Mouse (Mus musculus) T-helper 17 cell (primary cell): Measurements from ENCODE around the gene Qars.

Source experiments
- in situ Hi-C, 2 experiments: fragments of 300-600 bp; cut with MboI, MseI; formaldehyde crosslinking; loops; 1 replicate in 1 of 2; 2 replicates in 1 of 2; pipeline ENCODE4 v1.15.1; 2025; ENCODE audit warnings: high pct_unique_total_duplicates in 2 of 2

The Qars gene

GRCm38 (mm10) chr9:108486973-108487530 is 20.5 kb upstream of the Qars start:
- in situ Hi-C loops = no loop called here

- in situ Hi-C loops = no loop called here
Measured at GRCm38 (mm10) chr9:108488403-108488802, 19.1 kb upstream of the Qars start.

- in situ Hi-C loops = no loop called here
Measured at GRCm38 (mm10) chr9:108489215-108489614, 18.3 kb upstream of the Qars start.

- in situ Hi-C loops = no loop called here
Measured at GRCm38 (mm10) chr9:108489702-108490558, 17.6 kb upstream of the Qars start.

- in situ Hi-C loops = no loop called here
Measured at GRCm38 (mm10) chr9:108490559-108491285, 16.8 kb upstream of the Qars start, which contains the start of gene Usp19. Usp19 (plus strand) TSS chr9:108490602.

- in situ Hi-C loops = no loop called here
Measured at GRCm38 (mm10) chr9:108491286-108491580, 16.3 kb upstream of the Qars start.

GRCm38 (mm10) chr9:108492043-108492750 is 15.3 kb upstream of the Qars start:
- in situ Hi-C loops = no loop called here

GRCm38 (mm10) chr9:108493246-108493645 is 14.3 kb upstream of the Qars start:
- in situ Hi-C loops = no loop called here

- in situ Hi-C loops = no loop called here
Measured at GRCm38 (mm10) chr9:108494146-108494825, 13.2 kb upstream of the Qars start.

- in situ Hi-C loops = no loop called here
Measured at GRCm38 (mm10) chr9:108494905-108495304, 12.6 kb upstream of the Qars start.

- in situ Hi-C loops = no loop called here
Measured at GRCm38 (mm10) chr9:108499231-108499630, 8.3 kb upstream of the Qars start.

- in situ Hi-C loops = no loop called here
Measured at GRCm38 (mm10) chr9:108499943-108500342, 7.6 kb upstream of the Qars start.

GRCm38 (mm10) chr9:108506901-108507300 is 605 bp upstream of the Qars start:
- in situ Hi-C loops = no loop called here

GRCm38 (mm10) chr9:108508776-108509175 is 1.3 kb downstream of the Qars start:
- in situ Hi-C loops = no loop called here

- in situ Hi-C loops = loop anchor here in 1 of 2 experiments (10.0 kb wide), 1 partner anchor 538 kb away; the partner anchor contains the start of gene Trex1
Measured at GRCm38 (mm10) chr9:108516380-108517251, 9.1 kb downstream of the Qars start, which contains the start of gene Qrich1. Qrich1 (plus strand) TSS chr9:108516806.

- in situ Hi-C loops = loop anchor here in 1 of 2 experiments (10.0 kb wide), 1 partner anchor 537 kb away; the partner anchor contains the start of gene Trex1
Measured at GRCm38 (mm10) chr9:108517253-108517930, 9.9 kb downstream of the Qars start.

- in situ Hi-C loops = loop anchor here in 1 of 2 experiments (10.0 kb wide), 1 partner anchor 537 kb away; the partner anchor contains the start of gene Trex1
Measured at GRCm38 (mm10) chr9:108517931-108518332, 10.4 kb downstream of the Qars start.

- in situ Hi-C loops = loop anchor here (10.0 kb wide), 1 partner anchor 757 kb away; no protein-coding TSS in a partner anchor
Measured at GRCm38 (mm10) chr9:108521604-108522003, 14.1 kb downstream of the Qars start.

- in situ Hi-C loops = loop anchor here (10.0 kb wide), 1 partner anchor 759 kb away; no protein-coding TSS in a partner anchor
Measured at GRCm38 (mm10) chr9:108523341-108523740, 15.8 kb downstream of the Qars start.
